Mouse (Mus musculus): ENCODE results near the gene Dnali1.
A peak's percentile ranks its signal among the peaks of the same experiment; 100 is the strongest.

Dnali1 gene

DNA sequence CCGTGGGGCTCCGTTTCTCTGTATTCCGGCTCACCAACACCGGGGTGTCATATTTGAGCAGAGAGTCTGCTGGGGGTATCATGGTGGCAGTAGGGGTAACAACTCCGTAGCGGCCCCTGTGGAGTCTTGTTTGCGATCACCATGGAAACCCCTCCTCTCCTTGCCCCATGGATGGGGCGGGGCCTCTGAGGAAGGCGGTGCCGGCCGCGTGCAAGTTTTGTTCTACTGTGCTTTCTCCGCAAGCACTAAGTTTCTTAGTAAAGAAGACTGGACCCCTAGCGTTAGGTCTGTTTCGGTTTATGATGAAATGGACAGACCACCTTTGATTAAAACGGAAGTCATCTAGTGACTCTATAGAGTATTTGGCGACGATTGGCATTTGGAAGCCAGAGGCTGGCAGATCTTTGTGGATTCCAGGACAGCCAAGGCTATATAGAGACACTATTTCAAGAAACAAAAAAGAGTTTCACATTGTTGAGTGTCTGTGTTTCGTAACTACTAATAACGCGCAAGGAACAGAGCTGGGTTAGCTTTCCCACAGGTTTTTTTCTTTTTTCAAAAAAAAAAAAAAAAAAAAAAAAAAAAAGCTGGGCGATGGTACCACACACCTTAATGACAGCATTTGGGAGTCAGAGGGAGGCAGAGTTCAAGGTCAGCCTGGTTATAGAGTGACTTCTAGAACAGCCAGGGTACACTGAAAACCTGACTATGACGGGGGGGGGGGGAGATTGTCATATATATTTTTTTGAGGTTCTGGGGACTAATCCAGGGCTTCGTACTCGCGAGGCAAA lies at the start of gene Dnali1:
Dnali1 (minus strand) TSS at position 187 of the 791 bp plus-strand sequence.
- DNase-seq: peak; percentile 24 to 29

DNA sequence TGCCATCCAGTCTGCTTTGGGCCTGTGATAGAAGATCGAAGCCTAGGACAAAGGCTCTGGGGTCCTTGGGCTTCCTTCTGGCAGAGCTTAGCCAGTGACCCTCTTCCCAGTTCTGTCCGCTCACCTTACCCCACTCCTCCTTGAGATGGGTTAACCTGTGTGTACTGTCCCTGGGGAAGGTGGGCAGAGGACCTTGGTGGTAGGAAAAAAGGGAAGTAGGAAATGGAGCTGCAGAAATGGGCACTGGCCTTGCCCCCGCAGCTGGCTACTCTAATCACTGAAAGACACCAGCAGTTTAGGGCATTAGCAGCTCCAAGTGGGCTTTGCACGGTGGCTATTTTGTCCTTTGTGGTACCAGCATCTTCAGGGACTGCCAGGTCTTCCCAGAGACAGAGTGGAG lies 49.6 kb upstream of the Dnali1 start:
- DNase-seq: no peak

DNA sequence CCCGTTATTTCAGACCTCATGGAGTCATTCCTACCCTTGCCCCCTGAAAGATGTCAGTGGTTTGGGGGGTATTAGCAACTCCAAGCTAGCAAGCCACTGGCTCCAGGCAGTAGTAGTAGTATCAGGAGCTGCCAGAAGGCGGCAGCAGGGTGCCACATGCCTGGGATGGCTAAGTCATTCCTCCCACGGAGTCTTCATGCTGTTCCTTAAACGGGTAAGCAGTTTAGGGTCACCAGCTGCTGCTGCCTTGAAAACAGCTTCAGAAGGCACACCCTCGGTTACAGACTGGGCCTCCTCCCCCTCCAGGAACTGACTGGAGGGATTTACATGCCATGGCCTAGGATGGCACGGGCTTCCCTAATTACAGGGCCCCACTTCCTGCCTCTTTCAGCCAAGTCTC lies 49.1 kb upstream of the Dnali1 start:
- DNase-seq: peak; percentile 80 to 83

DNA sequence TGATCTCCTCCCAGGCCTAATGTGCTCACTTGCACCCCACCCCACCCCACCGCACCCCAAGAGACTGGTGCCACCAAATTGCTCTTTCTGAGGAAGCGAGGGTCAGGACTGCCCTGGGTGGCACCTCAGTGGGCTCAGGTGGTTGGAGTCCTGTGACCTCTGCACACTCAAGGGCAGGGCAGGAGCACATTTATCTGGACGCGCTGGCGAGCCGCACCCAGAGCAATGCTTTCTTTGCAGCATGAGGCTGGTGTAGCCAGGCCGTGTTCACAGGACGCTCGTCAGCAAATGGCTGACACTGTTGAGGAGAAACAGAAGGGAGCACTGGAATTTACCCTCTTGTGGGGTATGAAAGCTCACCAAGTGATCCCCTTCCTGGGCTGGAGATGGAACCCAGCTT lies 39.9 kb upstream of the Dnali1 start:
- DNase-seq: no peak

DNA sequence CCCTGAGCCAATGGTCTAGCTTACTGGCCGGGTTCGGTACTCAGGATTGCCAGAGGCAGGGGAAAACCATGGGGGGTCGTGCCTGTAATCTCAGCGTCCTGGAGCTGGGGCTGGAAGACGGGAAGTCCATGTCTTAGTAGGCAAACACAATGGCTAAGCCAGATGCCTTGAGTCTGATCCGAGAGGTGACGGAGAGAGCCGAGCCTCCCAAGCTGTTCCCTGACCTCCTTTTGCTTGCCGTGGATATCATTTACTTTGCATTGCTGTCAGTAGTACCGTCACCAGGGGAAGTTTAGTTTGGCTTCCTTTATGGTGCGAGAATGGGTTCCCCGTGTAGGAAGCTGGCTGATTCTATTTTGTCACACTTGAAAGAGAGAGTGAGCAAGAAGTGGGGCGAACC lies 35.8 kb upstream of the Dnali1 start:
- no peak for DNase-seq

DNA sequence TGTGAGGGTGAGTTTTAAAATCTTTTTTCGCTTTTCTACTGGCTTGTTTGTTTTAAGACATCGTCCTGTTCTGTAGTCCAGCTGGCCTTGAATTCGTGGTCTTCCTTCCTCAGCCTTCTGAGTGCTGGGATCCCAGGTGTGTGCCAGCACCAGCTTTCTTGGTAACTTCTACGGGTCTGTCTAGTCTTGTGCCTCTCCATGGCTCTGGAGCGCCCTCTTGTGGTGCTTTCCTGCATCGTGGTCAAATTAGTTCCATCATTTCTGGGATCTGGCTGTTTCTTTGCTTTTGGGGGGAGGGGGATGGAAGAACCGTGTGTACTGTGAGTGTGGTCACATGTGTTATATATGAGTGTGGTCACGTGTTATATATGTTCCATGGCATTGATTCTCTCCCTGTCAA lies 34.0 kb upstream of the Dnali1 start:
- DNase-seq: peak; percentile 82 to 83

DNA sequence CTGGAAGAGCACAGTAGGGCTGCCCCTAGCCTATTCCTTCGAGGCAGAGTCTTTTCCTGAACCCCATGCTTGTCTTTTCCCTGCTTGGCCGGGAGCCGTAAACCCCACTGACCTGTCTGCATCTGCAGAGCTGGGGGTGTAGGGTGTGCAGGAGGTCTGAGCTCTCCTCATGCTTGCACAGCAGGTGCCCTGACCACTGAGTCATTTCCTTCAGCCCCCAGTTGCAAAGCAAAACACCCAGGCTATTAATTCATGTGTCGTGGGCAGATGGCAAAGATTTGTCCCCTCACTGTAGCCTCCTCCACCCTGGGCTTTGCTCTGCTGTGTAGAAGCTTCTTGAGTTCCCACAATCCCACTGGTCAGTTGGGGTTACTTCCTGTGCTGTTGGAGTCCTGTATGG lies 31.9 kb upstream of the Dnali1 start:
- no peak for DNase-seq

DNA sequence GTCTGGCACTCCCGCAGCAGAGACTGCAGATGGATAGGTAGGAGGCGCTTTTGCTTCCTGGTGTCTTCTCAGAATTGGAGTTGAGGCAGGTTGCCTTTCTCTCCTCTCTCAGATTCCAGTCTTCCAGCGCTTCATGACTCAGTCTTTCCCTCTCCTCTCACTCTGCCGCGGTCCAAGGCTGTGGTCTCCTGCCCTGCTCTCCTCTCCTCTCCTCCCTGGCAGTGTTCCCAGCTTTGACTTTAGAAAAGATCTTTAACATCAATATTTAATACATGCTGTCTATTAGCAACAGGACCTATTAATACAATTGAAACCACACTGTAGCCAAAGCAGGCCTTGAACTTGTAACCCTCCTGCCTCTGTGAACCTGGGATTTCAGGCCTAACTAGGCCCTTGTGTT lies 30.6 kb upstream of the Dnali1 start:
- DNase-seq: no peak

DNA sequence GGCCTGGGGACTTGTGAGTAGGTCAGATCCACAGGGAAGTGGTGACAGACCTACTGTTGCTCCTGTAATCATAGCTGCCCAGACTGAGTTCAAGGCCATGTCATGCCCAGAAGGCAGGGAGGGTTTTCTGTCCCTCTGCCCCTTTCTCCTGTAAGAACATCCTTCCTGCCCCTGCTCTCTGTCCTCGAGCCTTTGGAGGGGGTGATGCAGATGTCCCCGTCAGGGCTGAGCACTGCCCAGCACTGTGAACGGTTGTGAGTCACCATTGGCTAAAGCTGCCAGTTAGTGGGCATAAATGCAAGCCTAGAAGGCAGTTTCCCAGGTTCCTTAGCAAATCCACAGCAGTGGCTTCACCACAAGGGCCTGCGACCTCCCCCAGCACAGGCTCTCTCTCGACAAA lies 27.5 kb upstream of the Dnali1 start:
- no peak for DNase-seq

DNA sequence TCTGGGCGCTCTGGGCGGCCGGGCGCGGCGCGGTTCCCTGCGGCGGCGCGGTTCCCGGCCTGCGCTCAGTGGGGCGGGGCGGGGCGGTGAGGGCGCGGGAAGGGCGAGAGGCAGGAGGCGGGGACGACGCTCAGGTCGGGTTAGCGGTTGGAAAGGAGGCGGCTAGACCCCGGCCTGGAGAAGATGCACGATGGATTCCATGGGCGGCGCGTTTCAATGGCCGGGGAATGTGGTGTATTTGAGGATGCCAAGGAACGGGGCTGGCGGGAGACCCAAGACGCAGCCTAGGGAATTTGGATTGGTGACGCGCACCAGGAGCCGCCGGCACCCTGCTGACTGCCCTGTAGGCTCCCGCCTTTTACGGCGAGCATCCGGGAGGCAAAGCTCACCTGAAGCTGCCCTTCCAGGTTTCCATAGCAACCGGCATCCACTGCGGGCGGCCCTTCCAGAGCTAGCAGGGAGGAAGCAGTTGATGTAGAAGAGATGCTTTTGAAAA lies 19.9 kb upstream of the Dnali1 start:
- peak; percentile 60 to 62 for DNase-seq

DNA sequence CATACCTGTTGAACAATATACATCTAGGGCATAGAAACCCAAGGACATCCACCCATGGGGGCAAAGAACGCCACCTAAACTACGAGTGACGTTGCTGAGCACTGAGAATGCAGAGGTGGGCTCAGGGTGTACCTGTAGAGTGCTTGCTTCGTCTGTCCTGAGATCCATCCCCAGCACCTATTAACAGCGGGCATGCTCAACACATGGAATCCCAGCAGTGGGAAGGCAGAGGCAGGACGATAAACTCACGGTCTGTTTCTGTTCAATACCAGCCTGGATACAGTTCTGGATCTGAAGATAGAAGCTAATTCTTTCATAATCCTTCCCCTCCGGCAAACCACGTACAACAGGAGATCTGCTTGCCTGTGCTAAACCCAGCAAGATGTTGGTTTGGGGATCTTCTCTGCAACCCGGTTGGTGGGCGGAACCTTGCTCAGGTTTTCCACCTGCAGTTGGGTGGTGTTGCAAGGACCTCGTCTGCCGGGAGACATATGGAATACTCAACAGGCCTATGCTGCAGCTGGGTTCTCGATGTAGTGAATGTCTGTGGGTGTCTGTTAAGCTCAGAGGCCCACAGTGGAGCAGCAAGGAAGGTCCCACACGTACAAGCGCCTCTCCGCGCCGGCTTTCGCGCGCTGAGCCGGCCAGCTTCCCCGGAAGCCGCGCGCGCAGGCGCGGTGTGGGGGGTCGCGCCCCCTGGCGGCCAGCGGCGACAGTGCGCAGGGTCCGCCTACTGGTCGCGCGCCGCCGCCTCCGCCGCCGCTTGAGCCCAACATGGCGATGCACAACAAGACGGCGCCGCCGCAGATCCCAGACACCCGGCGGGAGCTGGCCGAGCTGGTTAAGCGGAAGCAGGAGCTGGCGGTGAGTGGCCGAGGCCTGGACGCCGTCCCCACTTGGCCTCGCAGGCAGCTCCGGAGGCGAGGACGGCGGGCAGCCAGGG lies 19.2 kb upstream of the Dnali1 start, which contains the start of gene Meaf6:
Meaf6 (plus strand) TSS at position 732 of the 943 bp plus-strand sequence.
- DNase-seq: peak; percentile 92 to 93

DNA sequence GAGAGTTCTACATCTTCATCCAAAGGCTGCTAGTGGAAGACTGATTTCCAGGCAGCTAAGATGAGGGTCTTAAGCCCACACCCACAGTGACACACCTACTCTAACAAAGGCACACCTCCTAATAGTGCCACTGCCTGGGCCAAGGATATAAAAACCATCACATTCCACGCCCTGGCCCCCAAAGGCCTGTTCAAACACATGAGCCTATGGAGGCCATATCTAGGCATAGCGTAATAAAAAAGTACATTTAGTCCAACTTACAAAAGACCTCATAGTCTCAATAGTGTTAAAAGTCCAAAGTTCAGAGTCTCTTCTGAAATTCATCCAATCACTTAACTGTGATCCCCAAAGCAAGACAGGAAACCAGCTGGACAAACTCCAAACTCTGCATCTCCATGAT lies 13.2 kb upstream of the Dnali1 start:
- DNase-seq: no peak

DNA sequence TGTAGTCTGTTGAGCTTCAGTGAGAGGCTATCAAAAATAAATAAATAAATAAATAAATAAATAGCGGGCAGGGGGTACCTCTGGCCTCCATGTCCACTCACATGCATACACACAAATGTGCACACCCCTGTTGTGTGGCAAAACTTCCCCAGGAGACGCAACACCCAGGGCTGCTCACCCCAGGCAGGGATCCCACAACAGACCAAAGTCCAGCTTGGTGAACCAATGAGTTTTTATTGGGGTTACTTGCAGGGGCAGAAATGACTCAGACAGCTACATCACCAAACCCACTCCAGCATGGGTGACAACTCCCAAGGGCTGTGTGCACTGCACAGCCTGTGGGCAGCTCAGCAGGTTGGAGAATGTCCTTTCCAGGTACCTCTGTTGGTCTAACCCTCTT lies 12.2 kb upstream of the Dnali1 start:
- DNase-seq: no peak

DNA sequence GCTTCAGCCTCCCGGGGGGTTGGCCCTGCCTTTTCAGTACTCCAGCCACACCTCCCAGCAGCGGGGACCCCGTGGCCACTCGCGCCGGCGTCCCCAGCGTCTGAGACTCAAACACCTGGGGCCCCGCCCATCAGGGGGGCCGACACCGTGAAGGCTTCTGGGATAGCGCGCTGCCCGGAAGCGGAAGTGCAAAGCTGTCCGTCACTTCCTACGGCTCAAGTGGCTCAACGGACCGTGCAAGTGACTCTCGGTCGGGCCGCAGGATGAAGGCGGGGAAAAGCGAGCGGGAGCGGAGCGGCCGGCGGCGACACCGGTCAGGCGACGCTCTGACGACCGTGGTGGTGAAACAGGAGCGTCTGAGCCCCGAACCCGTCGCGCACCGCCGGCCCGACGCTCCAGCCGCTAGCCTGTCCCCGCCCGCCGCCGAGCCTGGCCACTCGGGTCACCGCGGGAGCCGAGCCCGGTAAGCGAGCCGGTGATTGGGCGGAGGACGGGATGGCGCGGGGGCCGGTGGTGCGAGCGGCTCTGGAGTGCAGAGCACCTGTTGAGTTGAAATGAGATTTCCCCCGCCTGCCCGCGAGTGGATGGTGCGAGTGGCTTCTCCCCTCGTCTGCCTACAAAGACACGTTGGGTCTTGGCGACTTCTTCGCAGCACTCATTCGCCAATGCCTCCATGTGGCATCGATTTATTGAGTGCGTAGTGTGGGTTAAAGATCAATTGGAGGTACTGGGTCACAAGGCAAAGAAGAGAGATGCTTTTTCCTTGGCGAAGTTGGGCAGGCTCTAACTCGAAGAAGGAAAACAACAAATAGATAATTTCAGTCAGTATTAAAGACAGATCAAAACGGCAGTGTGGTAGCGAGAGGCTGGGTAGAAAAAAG lies 1.2 kb upstream of the Dnali1 start, which contains the start of gene Snip1:
Snip1 (plus strand) TSS at position 183 of the 881 bp plus-strand sequence.
- peak; percentile 96 for DNase-seq

DNA sequence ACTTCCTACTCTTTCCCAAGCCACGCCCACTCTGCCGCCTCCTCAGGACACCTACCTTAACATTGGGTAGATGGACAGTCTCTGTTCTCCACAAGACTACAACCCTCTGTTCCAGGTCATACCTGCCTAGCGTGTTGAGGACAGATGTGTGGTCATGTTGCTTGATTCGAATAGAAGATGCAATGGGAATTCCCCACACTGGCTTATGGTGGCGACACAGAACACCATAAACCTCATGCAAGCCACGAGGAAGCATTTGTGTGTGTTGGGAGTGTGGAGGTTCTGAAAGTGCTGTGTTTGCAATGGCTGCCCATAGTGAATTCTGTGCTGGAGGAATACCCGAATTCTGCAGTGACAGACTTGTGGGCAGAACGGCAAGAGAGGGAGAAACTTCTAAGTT lies 1.7 kb downstream of the Dnali1 start:
- no peak for DNase-seq

DNA sequence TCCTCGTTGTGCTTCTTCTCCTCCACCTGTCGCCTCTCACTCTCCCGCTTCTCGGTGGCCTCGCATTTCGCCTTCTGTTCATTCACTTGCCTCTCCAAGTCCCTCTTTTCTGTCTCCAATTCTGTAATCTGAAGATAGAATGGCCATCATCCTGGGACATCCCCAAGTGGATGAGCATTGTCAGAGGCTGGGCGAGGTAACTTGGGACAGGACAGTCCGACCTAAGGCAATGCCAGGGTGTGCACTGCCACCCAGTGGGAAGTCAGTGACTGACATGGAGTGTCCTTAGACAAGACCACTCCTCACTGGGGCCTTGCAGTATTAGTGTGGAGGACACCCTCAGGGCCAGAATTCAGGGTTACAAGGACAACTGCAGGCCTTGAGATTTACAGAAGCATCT lies 6.5 kb downstream of the Dnali1 start:
- peak; percentile 29 to 31 for DNase-seq

DNA sequence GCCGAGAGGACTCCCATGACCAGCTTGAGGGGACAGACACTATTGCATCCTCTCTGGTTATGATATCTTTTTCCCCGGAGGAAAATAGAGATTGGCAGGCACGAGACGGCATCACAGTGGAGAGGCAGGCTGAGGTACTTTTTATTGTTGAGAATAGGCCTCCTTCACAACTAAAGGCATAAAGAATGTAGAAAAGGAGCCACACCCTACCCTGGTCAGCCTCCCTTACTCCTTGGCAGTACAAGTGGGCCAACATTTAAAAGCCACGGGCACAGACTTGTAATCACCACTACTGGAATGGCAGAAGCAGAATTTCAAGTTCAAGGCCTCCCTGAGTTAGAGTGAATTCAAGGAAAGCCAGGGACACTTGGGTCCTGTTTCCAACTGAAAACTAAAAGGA lies 7.5 kb downstream of the Dnali1 start:
- no peak for DNase-seq

DNA sequence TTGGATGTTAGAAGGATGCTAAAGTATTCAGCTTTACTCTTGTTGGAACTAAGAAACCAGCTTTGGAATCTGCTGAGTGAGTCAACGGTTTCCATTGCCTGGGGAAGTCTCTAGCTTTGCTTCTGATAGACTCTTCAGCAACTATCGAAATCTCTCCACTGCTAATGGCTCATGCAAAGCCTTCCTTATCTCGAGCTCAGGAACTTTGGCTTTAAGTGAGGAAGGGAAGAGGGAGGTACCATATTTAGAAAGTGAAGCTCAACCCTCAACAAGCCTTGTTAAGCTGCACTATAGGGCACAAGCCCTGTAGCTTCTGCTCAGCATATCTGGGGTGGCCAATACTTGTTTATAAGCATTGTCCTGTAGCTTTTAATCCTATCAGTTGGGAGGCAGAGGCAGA lies 8.2 kb downstream of the Dnali1 start:
- DNase-seq: no peak

DNA sequence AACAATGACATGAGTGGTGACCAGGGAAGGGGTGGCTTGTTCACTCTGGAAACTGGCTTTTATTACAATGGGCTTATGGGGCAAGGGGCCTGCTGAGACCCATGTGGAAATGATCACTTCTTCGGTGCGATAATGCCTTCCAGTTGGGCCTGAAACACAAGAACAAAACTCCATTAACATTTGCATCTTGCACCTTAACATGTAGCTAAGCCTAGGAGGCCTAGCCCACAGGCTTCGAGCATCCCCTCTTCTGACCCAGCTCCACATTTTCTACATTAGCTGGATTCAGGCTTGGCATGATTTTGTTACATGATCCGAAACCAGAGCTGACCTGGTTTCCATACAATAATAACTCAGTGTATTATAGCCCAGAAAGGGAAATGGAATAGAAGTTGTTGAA lies 9.0 kb downstream of the Dnali1 start:
- DNase-seq: no peak

DNA sequence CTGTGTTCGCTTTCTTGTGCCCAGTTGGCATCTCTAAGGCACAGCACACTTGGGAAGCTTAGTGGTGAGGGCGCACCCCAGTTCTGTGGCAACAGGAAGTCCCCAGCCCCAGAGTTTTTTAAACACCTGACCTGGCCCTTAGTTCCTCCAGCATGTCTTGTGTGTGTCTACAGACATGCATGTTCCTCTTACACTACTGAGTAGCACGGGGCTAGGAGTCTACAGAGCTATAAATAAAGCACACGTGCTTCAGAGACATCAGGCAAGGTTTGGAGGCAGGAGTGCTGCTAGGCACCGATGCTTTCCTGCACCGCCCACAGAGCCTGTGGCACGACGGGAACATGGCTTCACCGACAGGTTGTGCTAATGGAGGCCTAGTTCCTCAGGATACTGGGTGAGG lies 10.1 kb downstream of the Dnali1 start:
- DNase-seq: no peak

DNA sequence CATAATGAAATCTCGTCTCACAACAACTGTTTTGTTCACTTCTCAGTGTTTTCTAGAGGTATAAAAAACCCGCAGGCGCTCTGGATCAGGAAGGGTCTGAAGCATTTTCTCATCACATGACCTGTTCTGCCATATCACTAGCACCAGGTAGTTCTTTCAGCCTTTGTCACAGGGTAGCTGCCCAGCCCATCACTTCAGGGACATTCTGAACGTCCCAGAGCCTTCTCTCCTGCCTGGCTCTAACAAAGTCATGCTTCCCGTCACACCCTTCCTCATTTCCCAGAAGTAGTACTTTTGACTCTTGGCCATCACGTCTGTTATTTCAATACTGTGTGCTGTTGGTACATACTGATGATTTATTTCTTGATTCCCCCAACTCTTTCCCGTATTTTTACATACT lies 21.0 kb downstream of the Dnali1 start:
- DNase-seq: no peak

DNA sequence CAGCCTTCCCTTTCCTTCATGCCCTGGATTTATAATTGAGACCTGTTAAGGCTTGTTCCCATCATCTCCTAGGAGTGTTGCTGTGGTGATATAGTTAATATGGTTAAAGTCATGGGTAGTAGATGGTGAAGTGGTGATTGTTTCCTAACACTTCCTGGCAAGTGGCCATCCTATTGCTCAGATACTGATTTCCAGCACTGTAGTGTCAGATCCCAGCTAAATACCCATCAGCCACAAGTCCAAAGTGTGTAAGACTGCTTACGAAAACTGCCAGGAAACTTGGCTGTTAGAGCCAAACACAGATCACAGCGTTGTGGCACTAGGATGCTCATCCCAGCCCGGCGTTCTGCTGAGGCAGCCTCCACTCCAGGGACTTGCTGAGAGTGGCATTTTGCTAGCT lies 31.2 kb downstream of the Dnali1 start:
- DNase-seq: no peak

All from cerebellum, postnatal 36 days (tissue).